Mouse (Mus musculus) lung, postnatal 10 days (tissue): ENCODE data around the gene H2-Oa.
"Not testable (repeated sequence)": the region's sequence is repeated elsewhere in the genome, so short reads cannot be mapped to it uniquely, and the experiment has no call there.

ENCODE experiments used
- DNase-seq: peaks from one replicate; pipeline ENCODE4 v3.0.0; 2021

Gene H2-Oa

GRCm38 (mm10) chr17:34123518-34123917, 31.4 kb downstream of the H2-Oa start:
- peak; percentile 62 for DNase-seq

- DNase-seq: peak; percentile 51
Observed at GRCm38 (mm10) chr17:34124649-34125048, 32.5 kb downstream of the H2-Oa start.

- DNase-seq: no peak
Observed at GRCm38 (mm10) chr17:34126826-34127420, 34.8 kb downstream of the H2-Oa start.

GRCm38 (mm10) chr17:34127475-34127874, 35.3 kb downstream of the H2-Oa start:
- DNase-seq: peak; percentile 68

GRCm38 (mm10) chr17:34128264-34128937, 36.3 kb downstream of the H2-Oa start:
- no peak for DNase-seq

- no peak for DNase-seq
Observed at GRCm38 (mm10) chr17:34128944-34129791, 37.0 kb downstream of the H2-Oa start.

GRCm38 (mm10) chr17:34130073-34130947, 38.2 kb downstream of the H2-Oa start:
- no peak for DNase-seq

GRCm38 (mm10) chr17:34131911-34132310, 39.8 kb downstream of the H2-Oa start:
- no peak for DNase-seq

GRCm38 (mm10) chr17:34133289-34133688, 41.1 kb downstream of the H2-Oa start:
- peak; percentile 67 for DNase-seq

- DNase-seq: no peak
Observed at GRCm38 (mm10) chr17:34134451-34134850, 42.3 kb downstream of the H2-Oa start.

- peak; percentile 99 for DNase-seq
Observed at GRCm38 (mm10) chr17:34135297-34136224, 43.4 kb downstream of the H2-Oa start.

GRCm38 (mm10) chr17:34137601-34138000, 45.5 kb downstream of the H2-Oa start:
- no peak for DNase-seq

- no peak for DNase-seq
Observed at GRCm38 (mm10) chr17:34138655-34139054, 46.5 kb downstream of the H2-Oa start.

GRCm38 (mm10) chr17:34139416-34139815, 47.3 kb downstream of the H2-Oa start:
- DNase-seq: peak; percentile 59

GRCm38 (mm10) chr17:34140240-34140639, 48.1 kb downstream of the H2-Oa start:
- no peak for DNase-seq

- no peak for DNase-seq
Observed at GRCm38 (mm10) chr17:34141448-34141847, 49.3 kb downstream of the H2-Oa start.

GRCm38 (mm10) chr17:34142456-34143010, 50.4 kb downstream of the H2-Oa start:
- DNase-seq: no peak

GRCm38 (mm10) chr17:34143033-34143432, 50.9 kb downstream of the H2-Oa start, which contains the start of gene H2-DMb2:
Gene H2-DMb2 (plus strand): TSS chr17:34143307.
- peak; percentile 84 for DNase-seq

- DNase-seq: no peak
Observed at GRCm38 (mm10) chr17:34143461-34143860, 51.3 kb downstream of the H2-Oa start.

- not testable (repeated sequence) for DNase-seq
Observed at GRCm38 (mm10) chr17:34144221-34144620, 52.1 kb downstream of the H2-Oa start.
